Mouse (Mus musculus): ENCODE results near the gene Ppp3ca. TPM values are rescaled to one million over a fixed set of nuclear protein-coding genes. Genes with fewer than 3 reads are reported as not detected.

Ppp3ca gene
- total and polyA plus RNA-seq, 3 experiments: 63.4 to 143 (median 130) TPM

GRCm38 (mm10) chr3:136656460-136657035 lies 13.4 kb upstream of the Ppp3ca start:
- H3K27ac ChIP-seq (ENCODE audit: insufficient read depth, low read depth): no peak overlapping the region
- H3K4me1 ChIP-seq (ENCODE audit: control insufficient read depth in 1 of 2, insufficient read depth in 2 of 2): peaks cover 0 to 15% of the 10 kb centered on the region in 2 experiments; a peak in 3 of 4 replicates
- no peaks in the 10 kb centered on the region for H3K36me3 ChIP-seq (replicated peaks in 1 of 2; ENCODE audit: control insufficient read depth in 1 of 2, insufficient read depth in 1 of 2, low read length in 1 of 2)
- H3K4me2 ChIP-seq (ENCODE audit: insufficient read depth, low read depth, poor library complexity, severe bottlenecking): no peak overlapping the region
- TF ChIP-seq ELF1 (IDR thresholded peaks at IDR 0.05; ENCODE audit: low read depth, low read length) (no peak), USF2 (conservative IDR thresholded peaks at IDR 0.05; ENCODE audit: low read depth, low read length) (peak; percentile 24; the same call in 1 of the 2 replicates), CHD2 (IDR thresholded peaks at IDR 0.05; ENCODE audit: low read length) (no peak), IRF4 (IDR thresholded peaks at IDR 0.05; ENCODE audit: low read depth, low read length) (no peak), RAD21 (IDR thresholded peaks at IDR 0.05; ENCODE audit: low read depth, low read length) (no peak), USF1 (IDR thresholded peaks at IDR 0.05; ENCODE audit: low read depth, low read length) (no peak), NELFE (IDR thresholded peaks at IDR 0.05; ENCODE audit: low read depth, low read length) (no peak), MXI1 (IDR thresholded peaks at IDR 0.05; ENCODE audit: low read depth, low read length) (no peak), MAZ (IDR thresholded peaks at IDR 0.05; ENCODE audit: low read depth, low read length) (no peak), SMC3 (IDR thresholded peaks at IDR 0.05; ENCODE audit: low read depth, low read length) (no peak), TBP (conservative IDR thresholded peaks at IDR 0.05; ENCODE audit: low read depth, low read length) (no peak), ETS1 (conservative IDR thresholded peaks at IDR 0.05; ENCODE audit: low read depth, low read length) (no peak), CTCF (conservative IDR thresholded peaks at IDR 0.05 in 1 of 2, IDR thresholded peaks at IDR 0.05 in 1 of 2; ENCODE audit: low read depth in 2 of 2, low read length in 2 of 2) (no peak), MYC (IDR thresholded peaks at IDR 0.05; ENCODE audit: low read depth, low read length) (peak; percentile 60; the same call in 1 of the 2 replicates), CHD1 (IDR thresholded peaks at IDR 0.05; ENCODE audit: low read depth, low read length) (no peak), KAT2A (IDR thresholded peaks at IDR 0.05; ENCODE audit: insufficient replicate concordance, low read length) (no peak), ZNF384 (IDR thresholded peaks at IDR 0.05; ENCODE audit: low read depth, low read length) (peak; percentile 98), ZMIZ1 (IDR thresholded peaks at IDR 0.05; ENCODE audit: low read depth, low read length) (no peak), HCFC1 (IDR thresholded peaks at IDR 0.05; ENCODE audit: low read depth, low read length) (no peak), ZC3H11A (IDR thresholded peaks at IDR 0.05; ENCODE audit: low read depth, low read length) (no peak), JUN (IDR thresholded peaks at IDR 0.05; ENCODE audit: insufficient read depth, low read depth, low read length) (no peak), GABPA (IDR thresholded peaks at IDR 0.05; ENCODE audit: insufficient replicate concordance, low read depth, low read length) (no peak), MAX (IDR thresholded peaks at IDR 0.05; ENCODE audit: low read length) (no peak), SIN3A (IDR thresholded peaks at IDR 0.05; ENCODE audit: low read length) (no peak), BHLHE40 (IDR thresholded peaks at IDR 0.05; ENCODE audit: low read depth, low read length) (peak; percentile 76), POLR2A (IDR thresholded peaks at IDR 0.05; ENCODE audit: low read depth, low read length) (no peak), PAX5 (IDR thresholded peaks at IDR 0.05; ENCODE audit: low read length) (no peak), RCOR1 (conservative IDR thresholded peaks at IDR 0.05; ENCODE audit: low read depth, low read length) (no peak)
- no peaks in the 10 kb centered on the region for H3K79me2 ChIP-seq (replicated peaks; ENCODE audit: control insufficient read depth, extremely low read depth, insufficient read depth, poor library complexity, severe bottlenecking)
- in situ Hi-C loops (cut with MboI; ENCODE audit: low pct_ligation_motif_present, low pct_unique_long_range_greater_than_20kb, low sequenced_read_pairs) (no loop called here), dilution Hi-C loops (cut with MboI; ENCODE audit: extremely low pct_ligation_motif_present, extremely low pct_unique_long_range_greater_than_20kb, low sequenced_read_pairs) (no loop called here)
- H3K9me3 ChIP-seq (replicated peaks; ENCODE audit: low read length): no peaks in the 10 kb centered on the region
- no peak for DNase-seq (ENCODE audit: extremely low read depth)
- H3K4me3 ChIP-seq (replicated peaks in 1 of 3; ENCODE audit: low read depth in 2 of 3, low read length in 2 of 3, poor library complexity in 1 of 3): no peak overlapping the region
- H3K9ac ChIP-seq (ENCODE audit: insufficient read depth, low read depth): no peak overlapping the region
- no peaks in the 10 kb centered on the region for H3K27me3 ChIP-seq (replicated peaks)

Data from CH12.LX (cell line).